Mouse (Mus musculus): Measurements from ENCODE around the gene Ms4a5.
A peak's percentile ranks its signal among the peaks of the same experiment; 100 is the strongest.
"Not testable (repeated sequence)": the region's sequence is repeated elsewhere in the genome, so short reads cannot be mapped to it uniquely, and the experiment has no call there.

The Ms4a5 gene

GRCm38 (mm10) chr19:11283773-11284172, at the start of gene Ms4a5:
Gene Ms4a5 (minus strand): TSS chr19:11283873.
- no peak for DNase-seq (ENCODE audit: low read depth, low spot score)

- no peak for DNase-seq (ENCODE audit: low read depth, low spot score)
Measured at GRCm38 (mm10) chr19:11321123-11321522, 37.5 kb upstream of the Ms4a5 start.

DNA sequence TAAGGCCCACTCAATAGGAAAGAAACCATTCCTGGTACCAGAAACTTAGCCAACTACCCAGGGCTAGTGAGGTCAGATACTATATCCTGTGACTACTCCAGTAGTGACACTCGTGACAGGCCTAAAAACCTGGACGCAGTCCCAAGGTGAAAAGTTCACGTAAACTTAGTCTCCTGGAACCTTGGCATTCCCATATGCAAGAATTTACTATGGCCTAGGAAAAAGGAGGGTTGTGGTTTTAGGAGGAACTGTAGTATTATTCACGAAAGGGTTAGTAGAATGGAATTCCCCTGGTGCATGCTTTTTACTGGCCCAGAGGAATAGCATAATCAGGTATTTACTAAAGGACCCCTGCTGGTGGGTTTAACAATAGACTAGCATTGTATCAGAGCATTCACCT, 33.1 kb upstream of the Ms4a5 start:
- DNase-seq (ENCODE audit: low read depth, low spot score): no peak

- DNase-seq (ENCODE audit: low read depth, low spot score): no peak
Measured at GRCm38 (mm10) chr19:11314354-11314753, 30.7 kb upstream of the Ms4a5 start, which contains the start of gene Ms4a14. Gene Ms4a14 (minus strand): TSS chr19:11314454.

DNA sequence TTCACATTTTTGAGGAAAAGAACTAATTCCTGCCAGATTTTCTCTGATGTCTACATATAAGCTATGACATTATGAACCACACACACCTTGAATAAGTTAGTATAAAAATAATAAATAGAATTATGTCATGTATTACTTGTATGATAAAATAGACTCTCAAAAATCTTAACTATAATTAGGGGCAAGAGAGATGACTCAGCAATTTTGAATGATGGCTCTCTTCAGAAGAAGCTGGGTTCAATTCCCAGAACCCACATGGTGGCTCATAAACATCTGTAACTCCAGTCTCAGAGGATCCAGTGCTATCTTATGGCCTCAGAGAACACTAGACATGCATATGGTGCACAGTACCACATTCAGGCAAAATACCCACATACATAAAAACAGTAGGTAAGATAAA, 25.2 kb upstream of the Ms4a5 start:
- DNase-seq (ENCODE audit: low read depth, low spot score): no peak

DNA sequence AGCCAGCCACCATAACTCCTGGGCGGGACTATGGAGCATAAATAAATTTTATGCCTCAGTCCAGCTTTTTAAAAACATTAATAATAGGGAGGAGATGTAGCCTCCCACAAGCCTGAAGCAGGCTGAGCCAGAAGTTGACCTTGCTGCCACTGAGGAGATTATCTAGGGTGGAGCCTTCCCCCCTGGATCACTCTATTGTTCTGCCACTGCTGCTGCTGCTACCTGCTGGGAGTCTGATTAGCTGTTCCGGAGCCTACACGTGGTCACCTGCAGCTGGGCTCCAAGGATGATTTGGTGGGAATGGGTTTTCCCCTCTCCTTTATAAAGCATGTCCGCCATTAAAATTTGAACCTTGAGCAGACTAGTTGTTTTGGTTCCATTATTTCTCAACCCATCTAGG, 15.9 kb upstream of the Ms4a5 start:
- DNase-seq (ENCODE audit: low read depth, low spot score): not testable (repeated sequence)

DNA sequence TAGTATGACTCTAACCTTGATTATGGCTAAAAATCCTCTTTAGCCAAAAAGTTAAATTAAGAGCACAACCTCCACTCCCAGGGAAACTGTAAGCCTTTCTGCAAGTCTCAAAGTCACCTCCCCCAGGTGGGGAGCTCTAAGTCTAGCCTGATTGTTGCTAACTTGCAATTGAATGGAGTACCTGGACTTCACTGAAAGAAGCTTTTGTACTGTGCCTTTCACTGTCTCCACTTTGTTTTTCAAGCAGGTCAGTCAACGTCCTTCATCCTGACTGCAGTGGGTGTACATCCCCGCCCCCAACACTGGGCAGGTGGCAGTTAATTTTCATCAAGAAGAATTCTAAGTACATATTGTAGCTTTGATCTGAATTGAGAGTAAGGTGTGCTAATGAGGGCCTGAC, 15.3 kb upstream of the Ms4a5 start:
- no peak for DNase-seq (ENCODE audit: low read depth, low spot score)

- peak; percentile 1 for DNase-seq (ENCODE audit: low read depth, low spot score)
Measured at GRCm38 (mm10) chr19:11293616-11294015, 9.9 kb upstream of the Ms4a5 start.

- peak; percentile 53 for DNase-seq (ENCODE audit: low read depth, low spot score)
Measured at GRCm38 (mm10) chr19:11292990-11293389, 9.3 kb upstream of the Ms4a5 start.

GRCm38 (mm10) chr19:11280223-11280622, 3.5 kb downstream of the Ms4a5 start:
- no peak for DNase-seq (ENCODE audit: low read depth, low spot score)

- no peak for DNase-seq (ENCODE audit: low read depth, low spot score)
Measured at GRCm38 (mm10) chr19:11276431-11276830, 7.2 kb downstream of the Ms4a5 start.

- no peak for DNase-seq (ENCODE audit: low read depth, low spot score)
Measured at GRCm38 (mm10) chr19:11266956-11267355, 16.7 kb downstream of the Ms4a5 start.

DNA sequence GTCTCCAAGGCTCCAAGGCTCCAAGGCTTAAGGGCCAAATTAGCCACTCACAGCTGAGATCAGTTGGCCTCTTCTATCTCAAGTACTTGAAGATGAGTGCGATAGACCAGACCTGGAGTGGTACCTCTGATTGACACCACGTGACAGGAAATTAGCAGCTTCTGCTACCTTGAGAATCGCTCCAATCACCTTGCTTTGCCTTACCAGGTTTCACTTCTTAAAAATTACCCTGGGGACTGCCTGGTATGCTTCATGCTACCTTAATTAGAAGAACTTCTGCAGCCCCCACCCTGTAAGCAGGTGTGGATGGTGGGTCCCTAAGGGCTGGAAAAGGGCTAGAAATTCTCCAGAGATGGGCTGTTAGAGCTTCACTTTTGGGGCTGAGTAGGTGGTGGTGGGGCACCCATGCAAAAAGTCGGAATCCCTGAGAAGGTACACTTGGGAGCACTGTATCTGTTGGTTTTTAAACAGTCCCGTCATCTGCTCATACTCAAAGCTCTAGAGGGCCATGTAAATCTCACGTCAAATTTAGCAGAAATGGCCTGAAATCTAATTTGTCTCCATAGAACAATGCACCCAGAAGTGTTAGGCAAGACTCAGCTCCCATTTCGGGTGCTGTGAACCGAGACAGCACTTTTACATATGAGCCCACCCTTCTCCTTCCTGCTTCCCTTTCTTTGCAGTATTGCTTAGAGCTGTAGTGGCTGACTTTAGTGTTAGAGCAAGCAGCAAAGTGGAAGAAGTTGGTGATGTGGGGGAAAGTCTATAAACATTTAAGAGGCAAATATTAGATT, 17.4 kb downstream of the Ms4a5 start, which contains the start of gene Ms4a1:
Gene Ms4a1, minus strand, starts transcription at position 190 of the 794 bp plus-strand sequence.
- peak; percentile 1 for DNase-seq (ENCODE audit: low read depth, low spot score)

DNA sequence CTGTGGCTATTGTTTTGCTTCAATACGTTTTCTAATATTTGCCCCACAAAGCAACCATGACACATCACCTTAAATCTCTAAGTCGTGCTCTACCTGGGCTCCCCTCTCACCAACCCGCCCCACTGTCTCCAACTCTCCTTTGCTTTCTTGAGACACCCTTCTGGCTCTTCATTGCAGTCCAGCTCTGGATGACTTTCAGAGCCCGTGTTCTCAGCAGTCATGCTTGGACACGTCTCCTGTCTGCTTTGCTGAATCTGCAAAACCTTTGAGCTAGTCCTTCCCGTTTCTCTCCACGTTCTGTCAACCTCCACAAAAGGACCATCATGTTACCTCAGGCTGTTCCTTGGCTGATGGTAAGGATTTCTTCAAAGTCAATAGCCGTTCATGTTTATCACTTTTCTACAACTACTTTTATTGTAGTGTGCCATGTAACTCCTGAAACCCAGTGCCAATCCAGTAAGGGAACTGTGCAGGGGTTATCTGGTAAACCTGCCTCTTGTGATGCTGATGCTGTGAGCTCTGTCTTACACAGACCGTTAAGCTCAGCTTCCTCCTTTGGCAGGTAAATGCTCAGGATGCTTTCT, 19.0 kb downstream of the Ms4a5 start:
- no peak for DNase-seq (ENCODE audit: low read depth, low spot score)

DNA sequence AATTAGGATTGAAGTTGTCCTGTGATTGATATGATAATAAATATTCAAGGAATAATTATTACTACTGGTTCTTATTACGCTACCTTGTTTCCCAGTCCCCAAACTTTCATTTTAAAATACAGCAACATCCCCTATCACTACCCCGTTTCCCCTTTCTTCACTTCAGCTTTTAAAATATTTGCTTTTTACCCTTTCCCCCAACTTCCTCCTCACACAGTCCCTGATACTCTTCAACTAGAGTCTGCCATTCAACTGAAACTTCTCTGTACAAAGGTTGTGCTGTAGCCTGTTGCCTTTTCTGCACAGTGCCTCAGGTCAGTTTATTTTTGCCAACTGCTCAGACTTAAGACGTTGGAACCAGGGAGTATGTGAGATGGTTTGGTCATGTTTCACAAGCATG, 20.1 kb downstream of the Ms4a5 start:
- no peak for DNase-seq (ENCODE audit: low read depth, low spot score)

- not testable (repeated sequence) for DNase-seq (ENCODE audit: low read depth, low spot score)
Measured at GRCm38 (mm10) chr19:11262932-11263331, 20.7 kb downstream of the Ms4a5 start.

DNA sequence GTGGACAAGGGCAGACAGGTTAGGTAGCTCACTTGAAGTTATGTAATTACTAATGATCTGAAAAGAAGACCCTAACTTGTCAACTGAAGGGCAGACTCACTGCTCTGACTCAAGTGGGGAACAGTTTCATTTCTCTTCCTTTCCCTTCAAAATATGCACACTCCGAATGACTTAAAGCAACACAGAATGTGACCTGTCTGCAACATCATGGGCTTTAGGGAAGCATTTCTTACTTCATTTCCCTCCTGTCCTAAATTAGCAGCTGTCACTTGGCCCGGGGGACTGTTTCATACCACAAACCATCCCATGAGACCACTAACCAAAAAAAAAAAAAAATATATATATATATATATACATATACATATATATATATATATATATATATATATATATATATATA, 22.2 kb downstream of the Ms4a5 start:
- no peak for DNase-seq (ENCODE audit: low read depth, low spot score)

GRCm38 (mm10) chr19:11244230-11244629, 39.4 kb downstream of the Ms4a5 start:
- no peak for DNase-seq (ENCODE audit: low read depth, low spot score)

- no peak for DNase-seq (ENCODE audit: low read depth, low spot score)
Measured at GRCm38 (mm10) chr19:11242560-11242959, 41.1 kb downstream of the Ms4a5 start.

GRCm38 (mm10) chr19:11235820-11236219, 47.9 kb downstream of the Ms4a5 start:
- DNase-seq (ENCODE audit: low read depth, low spot score): no peak

- no peak for DNase-seq (ENCODE audit: low read depth, low spot score)
Measured at GRCm38 (mm10) chr19:11234921-11235735, 48.5 kb downstream of the Ms4a5 start.

DNA sequence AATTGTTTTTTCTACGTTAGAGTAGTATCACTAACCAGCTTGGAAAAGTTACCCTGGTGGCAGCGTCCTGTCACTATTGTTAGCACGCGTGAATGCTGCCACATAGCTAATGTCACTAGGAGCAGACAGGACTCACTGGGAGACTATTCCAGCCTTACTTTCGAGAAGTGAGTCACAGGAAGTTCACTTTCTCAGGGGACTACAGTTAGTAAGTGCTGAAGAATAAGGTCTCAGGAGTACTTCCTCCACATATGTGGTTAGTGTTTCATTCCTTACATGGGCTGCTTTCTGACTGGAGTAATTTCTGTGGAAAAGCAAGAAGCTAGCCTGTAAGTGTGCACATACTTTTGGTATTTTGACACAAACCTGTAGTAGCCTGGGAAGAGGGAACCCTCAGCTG, 49.4 kb downstream of the Ms4a5 start:
- DNase-seq (ENCODE audit: low read depth, low spot score): no peak

Measured in CD4-positive, CD25-positive, alpha-beta regulatory T cell, adult 2 months (primary cell).